Mouse (Mus musculus): ENCODE data around the gene Stip1. TPM values are rescaled to one million over a fixed set of nuclear protein-coding genes. Genes with fewer than 3 reads are reported as not detected.
"Not testable (repeated sequence)": the region's sequence is repeated elsewhere in the genome, so short reads cannot be mapped to it uniquely, and the experiment has no call there.

Gene Stip1
- polyA plus RNA-seq, 1 experiment from 2014 or later: 229 TPM

GRCm38 (mm10) chr19:7058541-7058940 is 18.8 kb upstream of the Stip1 start:
- Histone ChIP-seq H3K4me1 (replicated peaks) (peaks cover 22% of the 10 kb centered on the region), H3K9ac (no peak overlapping the region), H3K9me3 (no peaks in the 10 kb centered on the region), H3K27me3 (peaks cover 24% of the 10 kb centered on the region), H3K4me2 (no peak overlapping the region), H3K27ac (replicated peaks) (no peak overlapping the region), H3K36me3 (no peaks in the 10 kb centered on the region), H3K4me3 (no peak overlapping the region)
- 58% methylated on average over 6 of the region's 6 CpGs for WGBS
- no peak for ATAC-seq (ENCODE audit: low FRiP score, low read depth)

- no peaks in the 10 kb centered on the region for H3K36me3 ChIP-seq
- 0 out of 2 replicates have a peak overlapping the region, but pooled peaks have one; percentile 54 for H3K9ac ChIP-seq
- no peak overlapping the region for H3K27ac ChIP-seq (replicated peaks)
- peak overlapping the region; percentile 99 for H3K4me2 ChIP-seq
- H3K4me1 ChIP-seq (replicated peaks): peaks cover 22% of the 10 kb centered on the region
- under 1% methylated on average over 15 of the region's 15 CpGs for WGBS
- H3K4me3 ChIP-seq: peak overlapping the region; percentile 63
- no peaks in the 10 kb centered on the region for H3K9me3 ChIP-seq
- ATAC-seq (ENCODE audit: low FRiP score, low read depth): peak; percentile 57
- peaks cover 24% of the 10 kb centered on the region for H3K27me3 ChIP-seq
Measured at GRCm38 (mm10) chr19:7057722-7058207, 18.0 kb upstream of the Stip1 start.

DNA sequence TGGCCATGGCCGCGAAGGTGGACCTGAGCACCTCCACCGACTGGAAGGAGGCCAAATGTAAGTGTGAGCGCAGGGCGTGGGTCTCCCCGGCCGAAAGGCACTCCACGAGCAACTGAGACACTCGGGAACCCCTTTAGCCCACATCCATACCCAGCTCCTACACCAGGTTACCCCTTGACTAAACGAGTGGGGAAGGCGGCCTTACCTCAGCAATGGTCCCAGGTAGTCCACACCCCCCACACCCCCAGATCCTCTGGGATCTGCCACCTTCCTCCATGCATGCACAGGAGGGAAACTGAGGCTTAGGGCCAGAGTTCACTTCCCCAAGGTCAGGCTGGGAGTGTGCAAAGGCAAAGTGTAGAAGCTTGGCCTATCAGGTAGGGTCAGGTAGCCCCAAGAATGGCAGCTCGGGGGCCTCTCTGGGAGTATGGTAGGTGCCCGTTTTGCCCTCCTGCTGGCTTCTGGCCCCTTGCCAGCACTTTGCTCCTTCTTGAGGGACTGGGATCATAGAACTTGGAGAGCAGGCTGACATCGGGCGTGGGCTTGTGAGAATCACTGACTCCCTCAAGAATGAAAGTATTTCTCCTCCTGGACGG is 17.5 kb upstream of the Stip1 start:
- 2% methylated on average over 16 of the region's 16 CpGs for WGBS
- H3K4me2 ChIP-seq: peak overlapping the region; percentile 99
- peaks cover 24% of the 10 kb centered on the region for H3K27me3 ChIP-seq

DNA sequence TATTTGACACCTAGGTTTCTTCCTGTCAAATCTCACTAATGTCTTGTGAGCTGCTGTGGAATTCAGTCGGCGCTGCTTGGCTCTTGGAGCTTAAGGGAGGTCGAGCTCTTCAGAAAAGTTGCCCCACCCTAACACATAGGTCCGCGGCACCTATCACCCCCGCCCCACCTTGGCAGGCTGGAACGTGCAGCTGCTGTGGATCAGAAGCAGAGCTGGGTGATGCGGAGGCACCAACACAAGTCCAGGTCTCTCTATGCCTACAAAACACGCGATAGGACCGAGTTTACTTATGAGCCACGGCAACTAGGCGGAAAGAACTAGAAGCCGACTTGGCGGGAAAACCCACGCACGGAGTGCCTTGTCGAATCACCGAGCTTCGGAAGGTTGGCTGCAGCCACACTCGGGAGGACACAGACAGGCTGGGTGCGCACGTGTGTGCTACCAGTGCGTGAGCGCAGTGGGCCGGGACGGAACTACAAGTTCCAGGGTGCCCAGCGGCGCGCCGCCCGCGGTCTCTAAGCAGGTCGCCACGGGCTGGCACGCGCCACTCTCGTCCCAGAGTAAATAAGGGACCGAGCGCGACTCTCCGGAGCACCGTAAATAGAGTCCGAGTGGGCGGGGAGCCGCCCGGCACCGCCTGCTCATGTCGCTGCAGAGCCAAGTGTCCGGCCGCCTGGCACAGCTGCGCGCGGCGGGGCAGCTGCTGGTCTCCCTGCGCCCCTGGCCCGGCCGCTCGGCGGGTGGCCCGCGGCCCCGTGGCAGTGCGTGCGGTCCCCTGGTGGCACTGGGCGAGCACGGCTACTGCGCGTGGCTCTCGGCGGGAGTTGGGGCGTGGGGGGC is 16.7 kb upstream of the Stip1 start, which contains the start of gene Macrod1:
Macrod1 (plus strand) TSS at position 563 of the 840 bp plus-strand sequence.
- Histone ChIP-seq H3K27me3 (peaks cover 24% of the 10 kb centered on the region), H3K4me2 (peak within 1 kb of the TSS; percentile 99), H3K4me1 (replicated peaks) (peaks cover 22% of the 10 kb centered on the region), H3K9ac (peak within 1 kb of the TSS; percentile 54), H3K27ac (replicated peaks) (no peak within 1 kb of the TSS), H3K9me3 (no peaks in the 10 kb centered on the region), H3K4me3 (peak within 1 kb of the TSS; percentile 63), H3K36me3 (no peaks in the 10 kb centered on the region)
- WGBS: 2% methylated on average over 71 of the region's 72 CpGs
- ATAC-seq (ENCODE audit: low FRiP score, low read depth): peak; percentile 87

More for the DNA sequence above, 17.5 kb upstream of the Stip1 start:
- H3K36me3 ChIP-seq: no peaks in the 10 kb centered on the region
- H3K4me1 ChIP-seq (replicated peaks): peaks cover 22% of the 10 kb centered on the region
- ATAC-seq (ENCODE audit: low FRiP score, low read depth): peak; percentile 46
- no peaks in the 10 kb centered on the region for H3K9me3 ChIP-seq
- H3K4me3 ChIP-seq: peak overlapping the region; percentile 63
- no peak overlapping the region for H3K27ac ChIP-seq (replicated peaks)
- H3K9ac ChIP-seq: peak overlapping the region; percentile 54

- H3K9me3 ChIP-seq: no peaks in the 10 kb centered on the region
- no peak for ATAC-seq (ENCODE audit: low FRiP score, low read depth)
- H3K36me3 ChIP-seq: no peaks in the 10 kb centered on the region
- H3K9ac ChIP-seq: no peak overlapping the region
- H3K4me3 ChIP-seq: no peak overlapping the region
- peaks cover 22% of the 10 kb centered on the region for H3K4me1 ChIP-seq (replicated peaks)
- H3K27ac ChIP-seq (replicated peaks): no peak overlapping the region
- H3K27me3 ChIP-seq: peaks cover 24% of the 10 kb centered on the region
- 47% methylated on average over 3 of the region's 3 CpGs for WGBS
- no peak overlapping the region for H3K4me2 ChIP-seq
Measured at GRCm38 (mm10) chr19:7055173-7055572, 15.4 kb upstream of the Stip1 start.

GRCm38 (mm10) chr19:7054772-7055171 is 15.0 kb upstream of the Stip1 start:
- H3K27me3 ChIP-seq: peaks cover 24% of the 10 kb centered on the region
- H3K9ac ChIP-seq: no peak overlapping the region
- 67% methylated on average over 10 of the region's 10 CpGs for WGBS
- H3K36me3 ChIP-seq: no peaks in the 10 kb centered on the region
- H3K4me3 ChIP-seq: no peak overlapping the region
- H3K4me2 ChIP-seq: no peak overlapping the region
- no peak overlapping the region for H3K27ac ChIP-seq (replicated peaks)
- ATAC-seq (ENCODE audit: low FRiP score, low read depth): no peak
- no peaks in the 10 kb centered on the region for H3K9me3 ChIP-seq
- peaks cover 22% of the 10 kb centered on the region for H3K4me1 ChIP-seq (replicated peaks)

DNA sequence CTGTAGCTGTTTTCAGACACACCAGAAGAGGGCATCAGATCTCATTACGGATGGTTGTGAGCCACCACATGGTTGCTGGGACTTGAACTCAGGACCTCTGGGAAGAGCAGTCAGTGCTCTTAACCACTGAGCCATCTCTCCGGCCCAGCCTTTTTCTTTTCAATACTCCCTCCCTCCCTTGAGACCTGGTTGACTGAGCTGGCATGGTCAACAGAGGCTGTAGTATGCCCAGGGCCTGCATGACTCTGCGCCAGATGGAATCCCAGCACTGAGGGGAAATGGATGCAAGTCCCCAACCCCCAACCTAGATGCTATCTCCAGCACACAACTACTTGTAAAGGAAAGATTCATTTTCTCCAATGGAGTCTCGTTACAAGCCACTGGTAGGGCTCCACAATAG is 13.6 kb upstream of the Stip1 start:
- WGBS: 73% methylated on average over 4 of the region's 4 CpGs
- not testable (repeated sequence) for H3K9ac ChIP-seq; H3K4me3 ChIP-seq; H3K36me3 ChIP-seq; H3K4me2 ChIP-seq; H3K9me3 ChIP-seq; ATAC-seq (ENCODE audit: low FRiP score, low read depth); H3K27ac ChIP-seq (replicated peaks)
- Histone ChIP-seq H3K4me1 (replicated peaks) (peaks cover 22% of the 10 kb centered on the region), H3K27me3 (peaks cover 21% of the 10 kb centered on the region)

GRCm38 (mm10) chr19:7044706-7045105 is 4.9 kb upstream of the Stip1 start:
- WGBS: 39% methylated on average over 4 of the region's 4 CpGs
- H3K27me3 ChIP-seq: no peaks in the 10 kb centered on the region

GRCm38 (mm10) chr19:7044279-7044678 is 4.5 kb upstream of the Stip1 start:
- Histone ChIP-seq H3K4me3 (no peak overlapping the region), H3K27ac (replicated peaks) (no peak overlapping the region), H3K27me3 (no peaks in the 10 kb centered on the region), H3K4me2 (no peak overlapping the region), H3K36me3 (no peaks in the 10 kb centered on the region), H3K4me1 (replicated peaks) (peaks cover 6% of the 10 kb centered on the region), H3K9ac (no peak overlapping the region), H3K9me3 (no peaks in the 10 kb centered on the region)
- no peak for ATAC-seq (ENCODE audit: low FRiP score, low read depth)
- 64% methylated on average over 4 of the region's 4 CpGs for WGBS

More at GRCm38 (mm10) chr19:7044706-7045105, 4.9 kb upstream of the Stip1 start:
- H3K4me3 ChIP-seq: no peak overlapping the region
- H3K36me3 ChIP-seq: no peaks in the 10 kb centered on the region
- H3K4me2 ChIP-seq: no peak overlapping the region
- H3K9ac ChIP-seq: no peak overlapping the region
- no peak overlapping the region for H3K27ac ChIP-seq (replicated peaks)
- peaks cover 6% of the 10 kb centered on the region for H3K4me1 ChIP-seq (replicated peaks)
- no peak for ATAC-seq (ENCODE audit: low FRiP score, low read depth)
- H3K9me3 ChIP-seq: no peaks in the 10 kb centered on the region

GRCm38 (mm10) chr19:7041171-7041570 is 1.4 kb upstream of the Stip1 start:
- no peak overlapping the region for H3K9ac ChIP-seq
- H3K4me3 ChIP-seq: no peak overlapping the region
- H3K36me3 ChIP-seq: no peaks in the 10 kb centered on the region
- peak overlapping the region; percentile 96 for H3K27ac ChIP-seq (replicated peaks)
- H3K4me1 ChIP-seq (replicated peaks): peaks cover 34% of the 10 kb centered on the region
- ATAC-seq (ENCODE audit: low FRiP score, low read depth): no peak
- H3K4me2 ChIP-seq: peak overlapping the region; percentile 88
- H3K27me3 ChIP-seq: no peaks in the 10 kb centered on the region
- 83% methylated on average over 2 of the region's 2 CpGs for WGBS
- no peaks in the 10 kb centered on the region for H3K9me3 ChIP-seq

GRCm38 (mm10) chr19:7040637-7041130 is 917 bp upstream of the Stip1 start:
- Histone ChIP-seq H3K9ac (peak overlapping the region; percentile 71), H3K27ac (replicated peaks) (peak overlapping the region; percentile 96), H3K9me3 (no peaks in the 10 kb centered on the region), H3K4me3 (peak overlapping the region; percentile 52), H3K4me2 (peak overlapping the region; percentile 88), H3K36me3 (no peaks in the 10 kb centered on the region), H3K27me3 (no peaks in the 10 kb centered on the region), H3K4me1 (replicated peaks) (peaks cover 35% of the 10 kb centered on the region)
- ATAC-seq (ENCODE audit: low FRiP score, low read depth): no peak
- 24% methylated on average over 13 of the region's 13 CpGs for WGBS
